Mouse (Mus musculus) CH12.LX (cell line): ENCODE results near the gene Slc38a3. TPM values are rescaled to one million over a fixed set of nuclear protein-coding genes. Genes with fewer than 3 reads are reported as not detected.

Experiments used
- DNase-seq: peaks from one replicate; pipeline ENCODE4 v3.0.0-alpha.2; 2013; ENCODE audit errors: extremely low read depth
- H3K27ac ChIP-seq: 2 replicates; pipeline ENCODE4 v1.5.1; 2012; ENCODE audit warnings: low read depth, mild to moderate bottlenecking, control low read depth, moderate library complexity; ENCODE audit not compliant: insufficient read depth
- H3K27me3 ChIP-seq: replicated peaks from 2 replicates; pipeline ENCODE3; 2012; ENCODE audit warnings: inconsistent platforms
- H3K36me3 ChIP-seq, 2 experiments: replicated peaks in 1 of 2; 2 replicates each; pipeline versions ENCODE3 to v1.6.1; 2012; ENCODE audit warnings: inconsistent platforms in 1 of 2, low read length in 1 of 2, mild to moderate bottlenecking in 1 of 2, mixed read lengths in 1 of 2, moderate library complexity in 1 of 2; ENCODE audit not compliant: control insufficient read depth in 1 of 2, insufficient read depth in 1 of 2
- H3K4me1 ChIP-seq, 2 experiments: 2 replicates each; pipeline ENCODE4 v1.6.1; 2012; ENCODE audit warnings: inconsistent platforms in 1 of 2, moderate library complexity in 1 of 2; ENCODE audit not compliant: insufficient read depth in 2 of 2, control insufficient read depth in 1 of 2
- H3K4me2 ChIP-seq: 2 replicates; pipeline ENCODE4 v1.6.1; 2012; ENCODE audit warnings: low read depth, mild to moderate bottlenecking, control low read depth; ENCODE audit not compliant: poor library complexity, insufficient read depth, severe bottlenecking
- H3K4me3 ChIP-seq, 3 experiments: fragments of 150-350 bp in 1 of 3; sonication (generic) in 1 of 3; replicated peaks in 1 of 3; 2 replicates each; pipeline versions ENCODE3 to v1.5.1; 2011 to 2012; ENCODE audit warnings: low read depth in 2 of 3, low read length in 2 of 3, mild to moderate bottlenecking in 2 of 3, moderate library complexity in 2 of 3, control low read depth in 1 of 3, improper control_type of control experiment in 1 of 3, inconsistent platforms in 1 of 3, mixed read lengths in 1 of 3; ENCODE audit not compliant: poor library complexity in 1 of 3
- H3K79me2 ChIP-seq: replicated peaks from 2 replicates; pipeline ENCODE4 v1.6.1; 2012; ENCODE audit warnings: mild to moderate bottlenecking, moderate library complexity; ENCODE audit not compliant: control insufficient read depth, poor library complexity, insufficient read depth, severe bottlenecking; ENCODE audit errors: extremely low read depth
- H3K9ac ChIP-seq: 2 replicates; pipeline ENCODE4 v1.6.1; 2012; ENCODE audit warnings: low read depth, mild to moderate bottlenecking, control low read depth, moderate library complexity; ENCODE audit not compliant: insufficient read depth
- H3K9me3 ChIP-seq: replicated peaks from 2 replicates; pipeline ENCODE3; 2012; ENCODE audit warnings: low read length, inconsistent platforms, mixed read lengths
- BHLHE40 ChIP-seq: IDR thresholded peaks from 2 replicates; pipeline ENCODE4 v1.6.1; 2011; ENCODE audit warnings: mild to moderate bottlenecking, low read depth, low read length, improper control_type of control experiment
- CHD1 ChIP-seq: IDR thresholded peaks from 2 replicates; pipeline ENCODE4 v1.6.1; 2012; ENCODE audit warnings: low read depth, low read length, improper control_type of control experiment, inconsistent platforms
- CHD2 ChIP-seq: IDR thresholded peaks from 2 replicates; pipeline ENCODE4 v1.6.1; 2011; ENCODE audit warnings: low read length, improper control_type of control experiment
- CTCF ChIP-seq, 2 experiments: IDR thresholded peaks in 1 of 2; conservative IDR thresholded peaks in 1 of 2; 2 replicates each; pipeline ENCODE4 v1.5.1; 2011 to 2012; ENCODE audit warnings: low read depth in 2 of 2, low read length in 2 of 2, improper control_type of control experiment in 1 of 2, inconsistent platforms in 1 of 2, mild to moderate bottlenecking in 1 of 2, moderate library complexity in 1 of 2
- GABPA ChIP-seq: IDR thresholded peaks from 2 replicates; pipeline ENCODE4 v1.6.1; 2012; ENCODE audit warnings: low read depth, low read length, improper control_type of control experiment, inconsistent platforms; ENCODE audit not compliant: insufficient replicate concordance
- HCFC1 ChIP-seq: IDR thresholded peaks from 2 replicates; pipeline ENCODE4 v1.6.1; 2012; ENCODE audit warnings: low read depth, mild to moderate bottlenecking, inconsistent platforms, low read length, improper control_type of control experiment
- IRF4 ChIP-seq: IDR thresholded peaks from 2 replicates; pipeline ENCODE4 v1.6.1; 2014; ENCODE audit warnings: low read depth, mild to moderate bottlenecking, inconsistent platforms, low read length, improper control_type of control experiment
- KAT2A ChIP-seq: IDR thresholded peaks from 2 replicates; pipeline ENCODE4 v1.6.1; 2012; ENCODE audit warnings: low read length, improper control_type of control experiment, inconsistent platforms; ENCODE audit not compliant: insufficient replicate concordance
- MAX ChIP-seq: IDR thresholded peaks from 2 replicates; pipeline ENCODE4 v1.6.1; 2011; ENCODE audit warnings: low read length, improper control_type of control experiment
- MEF2A ChIP-seq: IDR thresholded peaks from 2 replicates; pipeline ENCODE4 v1.6.1; 2014; ENCODE audit warnings: low read depth, mild to moderate bottlenecking, inconsistent platforms, low read length, improper control_type of control experiment, borderline replicate concordance
- MXI1 ChIP-seq: IDR thresholded peaks from 2 replicates; pipeline ENCODE4 v1.6.1; 2011; ENCODE audit warnings: mild to moderate bottlenecking, low read depth, low read length, improper control_type of control experiment
- MYC ChIP-seq: IDR thresholded peaks from 2 replicates; pipeline ENCODE4 v1.6.1; 2011; ENCODE audit warnings: low read depth, mild to moderate bottlenecking, improper control_type of control experiment, low read length
- NRF1 ChIP-seq: IDR thresholded peaks from 2 replicates; pipeline ENCODE4 v1.6.1; 2014; ENCODE audit warnings: low read depth, mild to moderate bottlenecking, inconsistent platforms, low read length, improper control_type of control experiment, moderate library complexity
- PAX5 ChIP-seq: IDR thresholded peaks from 2 replicates; pipeline ENCODE4 v1.6.1; 2012; ENCODE audit warnings: low read length, inconsistent platforms, mixed read lengths
- POLR2AphosphoS2 ChIP-seq: IDR thresholded peaks from 2 replicates; pipeline ENCODE4 v1.6.1; 2011; ENCODE audit warnings: low read depth, low read length, improper control_type of control experiment
- RAD21 ChIP-seq: IDR thresholded peaks from 2 replicates; pipeline ENCODE4 v1.6.1; 2011; ENCODE audit warnings: low read depth, mild to moderate bottlenecking, low read length, improper control_type of control experiment, moderate library complexity
- RCOR1 ChIP-seq: conservative IDR thresholded peaks from 2 replicates; pipeline ENCODE4 v1.6.1; 2012; ENCODE audit warnings: low read depth, mild to moderate bottlenecking, inconsistent platforms, low read length, improper control_type of control experiment
- TBP ChIP-seq: conservative IDR thresholded peaks from 2 replicates; pipeline ENCODE4 v1.6.1; 2011; ENCODE audit warnings: low read depth, low read length, improper control_type of control experiment
- USF1 ChIP-seq: IDR thresholded peaks from 2 replicates; pipeline ENCODE4 v1.6.1; 2014; ENCODE audit warnings: low read depth, mild to moderate bottlenecking, inconsistent platforms, low read length, improper control_type of control experiment
- ZC3H11A ChIP-seq: IDR thresholded peaks from 2 replicates; pipeline ENCODE4 v1.6.1; 2012; ENCODE audit warnings: low read depth, mild to moderate bottlenecking, inconsistent platforms, low read length, improper control_type of control experiment
- dilution Hi-C: fragments of 300-500 bp; cut with MboI; formaldehyde crosslinking; loops from 2 replicates; pipeline ENCODE4 v1.14.3; 2020; ENCODE audit warnings: low sequenced_read_pairs; ENCODE audit not compliant: extremely low pct_unique_long_range_greater_than_20kb, extremely low pct_ligation_motif_present
- in situ Hi-C: fragments of 300-500 bp; cut with MboI; formaldehyde crosslinking; loops from 3 replicates; pipeline ENCODE4 v1.14.3; 2019; ENCODE audit warnings: low sequenced_read_pairs, low pct_ligation_motif_present, low pct_unique_long_range_greater_than_20kb, mixed read lengths
- polyA plus RNA-seq: library from polyadenylated mRNA; unstranded; fragments of >175 nt; gene quantifications from 2 replicates; pipeline ENCODE4 v1.2.1, GENCODE M21; 2012; ENCODE audit warnings: low read depth; ENCODE audit not compliant: insufficient read length
- total RNA-seq, 2 experiments: library from RNA; depleted of rRNA; stranded (reverse); fragments of 300-350 nt in 1 of 2; fragments of >200 nt in 1 of 2; gene quantifications; 2 replicates each; pipeline ENCODE4 v1.2.3; 2012 to 2014

Gene Slc38a3
- total and polyA plus RNA-seq, 3 experiments: 0.04 TPM; not detected in 2

- no peaks in the 10 kb centered on the region for H3K79me2 ChIP-seq
- dilution Hi-C loops (no loop called here), in situ Hi-C loops (no loop called here)
- peaks cover 8 to 39% of the 10 kb centered on the region in 2 experiments for H3K4me1 ChIP-seq
- H3K36me3 ChIP-seq: no peaks in the 10 kb centered on the region
- peak; percentile 61 for DNase-seq
- H3K9me3 ChIP-seq: no peaks in the 10 kb centered on the region
- no peak overlapping the region for H3K9ac ChIP-seq
- H3K27ac ChIP-seq: no peak overlapping the region
- H3K4me3 ChIP-seq: no peak overlapping the region
- no peak overlapping the region for H3K4me2 ChIP-seq
- H3K27me3 ChIP-seq: peaks cover 73% of the 10 kb centered on the region
- peak; percentile 80 for TF ChIP-seq BHLHE40
- TF ChIP-seq CHD1: no peak
- no peak for TF ChIP-seq GABPA
- no peak for TF ChIP-seq POLR2AphosphoS2
- peak; percentile 70; the same call in 1 of the 2 replicates for TF ChIP-seq MYC
- TF ChIP-seq MEF2A: no peak
- TF ChIP-seq MAX: peak; percentile 30; the same call in 1 of the 2 replicates
- TF ChIP-seq CTCF (conservative IDR thresholded peaks at IDR 0.05 in 1 of 2, IDR thresholded peaks at IDR 0.05 in 1 of 2; ENCODE audit: low read depth in 2 of 2, low read length in 2 of 2): no peak
Measured at GRCm38 (mm10) chr9:107696106-107696479, 26.8 kb upstream of the Slc38a3 start.

GRCm38 (mm10) chr9:107695441-107696105 lies 26.2 kb upstream of the Slc38a3 start:
- peaks cover 71% of the 10 kb centered on the region for H3K27me3 ChIP-seq
- H3K79me2 ChIP-seq: no peaks in the 10 kb centered on the region
- dilution Hi-C loops: no loop called here
- no peak overlapping the region for H3K27ac ChIP-seq
- H3K4me1 ChIP-seq: peaks cover 8 to 39% of the 10 kb centered on the region in 2 experiments
- no peak overlapping the region for H3K9ac ChIP-seq
- H3K4me2 ChIP-seq: no peak overlapping the region
- no peaks in the 10 kb centered on the region for H3K9me3 ChIP-seq
- no peak overlapping the region for H3K4me3 ChIP-seq
- TF ChIP-seq ZC3H11A (no peak), IRF4 (no peak), CHD2 (no peak), KAT2A (no peak), TBP (no peak), RAD21 (no peak), USF1 (no peak), CHD1 (no peak), MXI1 (no peak), NRF1 (no peak), CTCF (conservative IDR thresholded peaks at IDR 0.05 in 1 of 2, IDR thresholded peaks at IDR 0.05 in 1 of 2; ENCODE audit: low read depth in 2 of 2, low read length in 2 of 2) (no peak), RCOR1 (no peak), POLR2AphosphoS2 (no peak), PAX5 (no peak), HCFC1 (no peak)
- TF ChIP-seq, all 38 proteins: peak for 0
- in situ Hi-C loops: no loop called here
- no peaks in the 10 kb centered on the region for H3K36me3 ChIP-seq
- DNase-seq: no peak
